Mouse (Mus musculus) erythroblast, embryonic 14.5 days (primary cell): ENCODE measurements around the gene Mrpl42.

Source experiments
- GATA1 ChIP-seq: IDR thresholded peaks from 2 replicates; pipeline ENCODE4 v1.6.1; 2012; ENCODE audit warnings: low read length, inconsistent platforms, mixed read lengths
- TAL1 ChIP-seq: IDR thresholded peaks from 3 replicates; pipeline ENCODE4 v1.6.1; 2012; ENCODE audit warnings: low read length, inconsistent platforms, mixed read lengths

DNA sequence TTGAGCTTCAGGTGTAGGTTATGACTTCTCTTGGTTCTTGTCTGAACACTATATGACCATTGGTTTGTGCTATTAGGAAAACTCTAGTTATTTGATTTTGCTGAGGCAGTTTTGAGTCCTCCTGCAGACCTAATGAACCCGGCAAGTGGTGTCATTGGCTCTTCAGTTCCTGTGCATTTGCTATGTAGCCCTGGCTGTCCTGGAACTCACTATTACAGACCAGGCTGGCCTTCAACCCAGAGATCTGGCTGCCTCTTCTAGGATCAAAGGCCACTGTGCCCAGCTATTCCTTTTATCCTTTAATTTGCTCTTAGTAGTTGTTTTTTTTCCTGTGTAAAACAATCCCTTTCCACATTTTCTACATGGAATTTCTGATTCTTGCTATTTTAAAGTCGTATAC lies 41.6 kb upstream of the Mrpl42 start:
- TF ChIP-seq GATA1 = no peak
- no peak for TF ChIP-seq TAL1
